Mouse (Mus musculus) embryonic fibroblast, embryonic 13.5 days (primary cell): ENCODE measurements around the gene Smg5.

ENCODE experiments used
- CTCF ChIP-seq: IDR thresholded peaks from 2 replicates; pipeline ENCODE4 v1.5.1; 2011; ENCODE audit warnings: mild to moderate bottlenecking, control low read depth, low read length, moderate library complexity, borderline replicate concordance; ENCODE audit not compliant: insufficient read depth
- POLR2A ChIP-seq: IDR thresholded peaks from 2 replicates; pipeline ENCODE4 v1.6.1; 2011; ENCODE audit warnings: low read depth, mild to moderate bottlenecking, control low read depth, low read length, moderate library complexity

DNA sequence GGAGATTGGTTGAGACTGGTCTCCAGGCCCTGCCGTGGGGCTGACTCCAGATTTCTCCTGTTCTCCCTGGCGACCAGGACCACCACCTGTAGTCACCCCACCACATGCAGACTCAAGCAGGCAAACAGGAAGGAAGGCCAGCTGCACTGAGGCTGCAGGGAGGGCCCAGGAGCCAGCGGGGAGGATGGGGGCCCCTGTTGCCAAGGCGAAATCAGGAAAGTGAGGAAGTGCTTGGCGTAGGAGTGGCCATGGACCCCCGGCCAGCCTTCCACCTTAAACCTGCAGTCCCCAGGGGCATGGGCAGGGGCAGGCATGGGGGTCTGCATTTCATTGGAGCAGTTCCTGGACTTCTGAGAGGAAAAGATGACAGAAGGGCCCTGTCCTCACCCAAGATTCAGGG is 25.0 kb downstream of the Smg5 start:
- no peak for TF ChIP-seq CTCF
- TF ChIP-seq POLR2A: no peak
